Mouse (Mus musculus) kidney, embryonic 14.5 days (tissue): ENCODE measurements at regions not wholly inside any gene's neighbourhood (a gene's known extent, or its start where the extent isn't known, plus 50 kb on each side); places are given as distances from the start of the nearest gene placed in this dataset.

Source experiments
- ATAC-seq: fragments of 200-750 bp; cut with Nextera tagmentation; 2 replicates; pipeline ENCODE4 v1.8.0; 2017; ENCODE audit warnings: moderate number of reproducible peaks, mild to moderate bottlenecking, moderate TSS enrichment, moderate library complexity; ENCODE audit not compliant: low FRiP score, low TSS enrichment
- H3K27ac ChIP-seq: fragments of 300-500 bp; sonication (generic); 2 replicates; pipeline ENCODE4 v1.5.1; 2014; ENCODE audit warnings: low read depth, mild to moderate bottlenecking, low read length, moderate library complexity, mixed read lengths
- H3K27me3 ChIP-seq: fragments of 300-500 bp; sonication (generic); 2 replicates; pipeline ENCODE4 v1.6.1; 2014; ENCODE audit warnings: mild to moderate bottlenecking, low read length; ENCODE audit not compliant: control insufficient read depth, insufficient read depth
- H3K36me3 ChIP-seq: fragments of 300-500 bp; sonication (generic); 2 replicates; pipeline ENCODE4 v1.6.1; 2014; ENCODE audit warnings: low read length, mixed read lengths; ENCODE audit not compliant: control insufficient read depth, insufficient read depth
- H3K4me1 ChIP-seq: fragments of 300-500 bp; sonication (generic); 2 replicates; pipeline ENCODE4 v1.6.1; 2014; ENCODE audit warnings: low read length, mixed read lengths; ENCODE audit not compliant: control insufficient read depth, insufficient read depth
- H3K4me2 ChIP-seq: fragments of 300-500 bp; sonication (generic); replicated peaks from 2 replicates; pipeline ENCODE4 v1.6.1; 2014; ENCODE audit warnings: low read depth, mild to moderate bottlenecking, low read length
- H3K4me3 ChIP-seq: fragments of 300-500 bp; sonication (generic); 2 replicates; pipeline ENCODE4 v1.5.1; 2014; ENCODE audit warnings: mild to moderate bottlenecking, low read length
- H3K9ac ChIP-seq: fragments of 300-500 bp; sonication (generic); 2 replicates; pipeline ENCODE4 v1.6.1; 2014; ENCODE audit warnings: low read depth, mild to moderate bottlenecking, low read length, moderate library complexity
- H3K9me3 ChIP-seq: fragments of 300-500 bp; sonication (generic); 2 replicates; pipeline ENCODE4 v1.6.1; 2016; ENCODE audit warnings: low read length; ENCODE audit not compliant: control insufficient read depth
- WGBS: fragments of 180-500 bp; shearing (Covaris S2); extraction: QIAGEN DNeasy Blood & Tissue Kit; methylation state at CpG from one replicate; pipeline ENCODE4 v1.1.7; 2014; 5-methylcytosine and 5-hydroxymethylcytosine counted together

DNA sequence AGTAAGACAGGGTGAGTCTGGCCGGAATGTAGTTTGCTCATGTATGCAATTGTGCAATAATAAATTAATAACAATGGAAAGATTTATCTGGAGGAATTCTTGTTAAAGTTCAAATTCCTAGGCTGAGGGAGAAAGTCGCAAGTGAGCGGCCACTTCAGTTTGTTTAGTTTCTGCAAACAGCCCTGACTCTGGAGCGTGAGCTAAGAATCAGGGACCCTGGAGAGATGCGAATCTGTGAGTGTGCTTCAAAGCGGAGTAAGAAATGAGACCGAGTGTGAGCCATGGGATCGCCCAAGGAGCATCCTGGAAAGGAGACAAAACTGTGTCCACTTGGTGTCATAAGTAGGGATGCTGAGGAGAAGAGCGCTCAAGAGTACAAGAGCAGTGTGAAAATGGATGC is 104.2 kb upstream of the Lrig3 start:
- Histone ChIP-seq H3K4me1 (no peaks in the 10 kb centered on the region), H3K36me3 (no peaks in the 10 kb centered on the region), H3K9me3 (no peaks in the 10 kb centered on the region), H3K9ac (no peak overlapping the region), H3K4me3 (no peak overlapping the region), H3K27ac (no peak overlapping the region), H3K4me2 (no peak overlapping the region), H3K27me3 (no peaks in the 10 kb centered on the region)
- ATAC-seq: no peak
- 80% methylated on average over 9 of the region's 9 CpGs for WGBS

DNA sequence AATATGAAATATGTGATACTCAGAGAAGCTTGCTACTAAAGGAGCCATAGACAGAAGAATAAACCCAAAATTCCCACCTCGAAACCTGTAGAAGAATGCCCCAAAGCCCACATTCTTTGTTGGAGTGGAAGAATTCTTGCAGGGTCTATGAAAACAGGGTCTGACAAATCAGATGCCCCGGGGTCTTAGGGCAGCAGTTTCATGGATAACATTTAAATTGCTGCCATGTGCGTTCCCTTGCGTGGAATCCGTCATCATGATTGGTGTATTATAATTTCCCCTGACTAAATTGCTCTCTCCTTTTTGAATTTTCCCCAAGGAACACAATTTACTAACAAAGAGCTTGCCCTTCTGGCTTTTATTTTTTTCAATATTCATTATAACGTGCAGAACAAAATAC is 99.6 kb upstream of the Lrig3 start:
- H3K4me1 ChIP-seq: no peaks in the 10 kb centered on the region
- H3K36me3 ChIP-seq: no peaks in the 10 kb centered on the region
- no peak for ATAC-seq
- no peaks in the 10 kb centered on the region for H3K27me3 ChIP-seq
- H3K4me2 ChIP-seq: no peak overlapping the region
- H3K9me3 ChIP-seq: no peaks in the 10 kb centered on the region
- no peak overlapping the region for H3K9ac ChIP-seq
- H3K27ac ChIP-seq: no peak overlapping the region
- 81% methylated on average over 6 of the region's 6 CpGs for WGBS
- H3K4me3 ChIP-seq: no peak overlapping the region

GRCm38 (mm10) chr10:125884563-125884962 is 81.4 kb upstream of the Lrig3 start:
- H3K36me3 ChIP-seq: no peaks in the 10 kb centered on the region
- H3K27me3 ChIP-seq: no peaks in the 10 kb centered on the region
- H3K9me3 ChIP-seq: no peaks in the 10 kb centered on the region
- no peak for ATAC-seq
- WGBS: 83% methylated on average over 3 of the region's 3 CpGs
- no peak overlapping the region for H3K27ac ChIP-seq
- H3K9ac ChIP-seq: no peak overlapping the region
- no peaks in the 10 kb centered on the region for H3K4me1 ChIP-seq
- no peak overlapping the region for H3K4me2 ChIP-seq
- no peak overlapping the region for H3K4me3 ChIP-seq

DNA sequence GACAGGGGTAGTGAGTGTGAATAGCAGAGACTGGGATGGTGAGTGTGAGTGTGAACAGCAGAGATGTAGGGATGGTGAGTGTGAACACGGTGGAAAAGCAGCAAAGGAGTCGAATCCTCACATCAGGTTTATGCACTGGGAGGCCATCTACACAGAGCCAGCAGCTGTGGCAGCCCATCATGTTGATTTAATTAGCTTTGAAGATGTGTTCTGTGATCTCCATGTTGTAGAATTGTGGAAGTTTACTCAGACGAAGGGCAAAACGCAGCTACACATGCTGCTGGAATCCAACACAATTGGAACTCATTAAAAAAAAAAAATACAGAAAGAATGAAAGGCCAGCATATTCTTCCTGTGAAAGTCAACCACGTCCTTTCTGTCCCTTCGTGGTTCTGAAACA is 80.2 kb upstream of the Lrig3 start:
- Histone ChIP-seq H3K9me3 (no peaks in the 10 kb centered on the region), H3K36me3 (no peaks in the 10 kb centered on the region), H3K4me3 (no peak overlapping the region), H3K4me2 (no peak overlapping the region), H3K9ac (no peak overlapping the region), H3K27ac (no peak overlapping the region), H3K27me3 (no peaks in the 10 kb centered on the region), H3K4me1 (no peaks in the 10 kb centered on the region)
- 57% methylated on average over 6 of the region's 6 CpGs for WGBS
- no peak for ATAC-seq

- Histone ChIP-seq H3K27ac (no peak overlapping the region), H3K27me3 (no peaks in the 10 kb centered on the region), H3K36me3 (no peaks in the 10 kb centered on the region), H3K4me1 (no peaks in the 10 kb centered on the region), H3K4me2 (no peak overlapping the region), H3K9me3 (no peaks in the 10 kb centered on the region), H3K9ac (no peak overlapping the region), H3K4me3 (no peak overlapping the region)
- 85% methylated on average over 7 of the region's 7 CpGs for WGBS
- ATAC-seq: no peak
These were observed 73.8 kb upstream of the Lrig3 start for GRCm38 (mm10) chr10:125892122-125892521.

GRCm38 (mm10) chr10:125895744-125896482 is 70.1 kb upstream of the Lrig3 start:
- Histone ChIP-seq H3K4me3 (no peak overlapping the region), H3K27me3 (no peaks in the 10 kb centered on the region), H3K36me3 (no peaks in the 10 kb centered on the region), H3K27ac (peak overlapping the region; percentile 74), H3K4me2 (no peak overlapping the region), H3K4me1 (no peaks in the 10 kb centered on the region), H3K9ac (no peak overlapping the region), H3K9me3 (no peaks in the 10 kb centered on the region)
- peak; percentile 92 for ATAC-seq
- 37% methylated on average over 7 of the region's 7 CpGs for WGBS

DNA sequence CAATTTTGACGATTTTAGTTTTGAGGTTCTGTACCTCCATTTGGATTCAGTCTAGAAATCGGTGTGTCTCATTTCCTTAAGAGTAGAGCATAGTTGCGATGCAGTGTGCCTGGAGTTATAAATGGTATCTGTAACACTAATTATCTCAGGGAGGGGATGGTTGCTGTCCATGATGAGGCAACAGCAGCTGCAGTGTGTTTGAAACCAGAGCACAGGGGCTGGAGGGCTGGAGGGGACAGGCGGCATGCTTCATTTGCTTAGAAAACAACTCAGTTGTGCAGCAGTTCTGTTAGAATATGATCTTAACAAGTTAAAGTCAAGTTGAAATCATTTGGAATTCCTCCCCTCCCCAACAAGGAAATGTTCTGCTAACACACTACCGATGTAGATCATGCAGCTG is 69.3 kb upstream of the Lrig3 start:
- H3K4me1 ChIP-seq: no peaks in the 10 kb centered on the region
- no peaks in the 10 kb centered on the region for H3K36me3 ChIP-seq
- H3K4me2 ChIP-seq: no peak overlapping the region
- 31% methylated on average over 5 of the region's 5 CpGs for WGBS
- H3K27me3 ChIP-seq: no peaks in the 10 kb centered on the region
- no peaks in the 10 kb centered on the region for H3K9me3 ChIP-seq
- H3K27ac ChIP-seq: peak overlapping the region; percentile 69; the same call in 1 of the 2 replicates
- ATAC-seq: peak; percentile 86
- H3K4me3 ChIP-seq: no peak overlapping the region
- no peak overlapping the region for H3K9ac ChIP-seq

- Histone ChIP-seq H3K9ac (no peak overlapping the region), H3K4me1 (no peaks in the 10 kb centered on the region), H3K27ac (no peak overlapping the region), H3K9me3 (no peaks in the 10 kb centered on the region), H3K4me2 (no peak overlapping the region), H3K4me3 (no peak overlapping the region), H3K27me3 (no peaks in the 10 kb centered on the region), H3K36me3 (no peaks in the 10 kb centered on the region)
- ATAC-seq: no peak
- 79% methylated on average over 4 of the region's 4 CpGs for WGBS
These were observed 66.5 kb upstream of the Lrig3 start for GRCm38 (mm10) chr10:125899504-125899903.

DNA sequence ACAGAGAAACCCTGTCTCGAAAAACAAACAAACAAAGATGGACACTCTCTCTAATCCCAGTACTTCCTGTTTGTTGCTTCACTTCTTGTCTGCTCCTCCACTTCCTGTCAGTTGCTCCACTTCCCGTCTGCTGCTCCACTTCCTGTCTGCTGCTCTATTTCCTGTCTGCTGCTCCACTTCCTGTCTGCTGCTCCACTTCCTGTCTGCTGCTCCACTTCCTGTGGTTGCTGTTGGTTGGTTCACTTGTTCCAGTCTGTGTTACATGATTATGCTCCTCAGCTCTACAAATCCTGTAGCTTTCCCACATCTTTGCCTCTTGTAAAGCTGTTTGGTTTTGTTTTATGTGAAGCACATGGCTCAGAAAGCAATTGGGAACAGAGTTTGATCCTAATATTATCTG is 65.4 kb upstream of the Lrig3 start:
- no peak overlapping the region for H3K27ac ChIP-seq

More for the DNA sequence above, 65.4 kb upstream of the Lrig3 start:
- no peak overlapping the region for H3K4me3 ChIP-seq
- H3K36me3 ChIP-seq: no peaks in the 10 kb centered on the region
- H3K4me2 ChIP-seq: no peak overlapping the region
- no peaks in the 10 kb centered on the region for H3K4me1 ChIP-seq
- H3K27me3 ChIP-seq: no peaks in the 10 kb centered on the region
- ATAC-seq: no peak
- whole genome bisulfite sequencing: 75% methylated on average over 2 of the region's 2 CpGs
- H3K9me3 ChIP-seq: no peaks in the 10 kb centered on the region
- no peak overlapping the region for H3K9ac ChIP-seq
